Mouse (Mus musculus): ENCODE results near the gene Grb2.

DNA sequence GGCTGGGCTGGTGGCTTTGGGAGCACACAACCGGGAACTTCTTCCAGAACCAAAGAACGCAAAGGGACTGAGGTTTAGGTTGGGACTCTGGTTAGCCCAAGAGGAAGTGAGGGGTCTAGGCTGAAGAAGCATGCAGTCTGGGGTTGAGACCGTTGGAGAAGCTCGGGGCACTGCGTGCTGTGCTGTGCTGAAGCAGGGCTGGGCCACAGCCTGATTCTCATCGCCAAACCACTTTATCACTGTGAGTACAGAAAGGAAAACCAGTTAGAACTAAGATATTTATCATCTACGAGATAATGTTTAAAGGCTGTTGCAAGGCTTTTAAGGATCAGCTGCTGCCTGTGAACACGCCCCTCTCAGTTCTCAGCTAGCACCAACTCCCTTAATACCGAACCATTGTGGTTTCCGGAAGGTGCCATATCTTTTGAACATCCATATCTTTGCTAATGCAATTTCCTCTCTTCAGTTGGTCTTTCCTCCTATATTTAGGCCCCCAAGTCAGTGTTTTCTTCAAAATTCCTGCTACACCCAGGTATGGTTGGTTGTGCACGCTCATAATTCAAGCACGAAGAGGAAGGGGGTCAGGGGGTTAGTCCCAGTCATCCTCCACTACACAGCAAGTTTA is 4.4 kb upstream of the Grb2 start:
- no peak for TF ChIP-seq TAL1 (IDR thresholded peaks at IDR 0.05; ENCODE audit: low read length)
- no peak for TF ChIP-seq GATA1 (IDR thresholded peaks at IDR 0.05; ENCODE audit: low read length)
